Mouse (Mus musculus) mature B cell (primary cell): ENCODE measurements around the gene Retreg3.

Source experiments
- in situ Hi-C: fragments of 300-500 bp; cut with MboI; formaldehyde crosslinking; loops from 2 replicates; pipeline ENCODE4 v1.14.3; 2019

The Retreg3 gene

GRCm38 (mm10) chr11:101078121-101078520, 41.6 kb downstream of the Retreg3 start, which contains the start of gene Hsd17b1:
Hsd17b1 (plus strand) TSS chr11:101078411.
- in situ Hi-C loops = no loop called here

GRCm38 (mm10) chr11:101071810-101072428, 47.8 kb downstream of the Retreg3 start:
- in situ Hi-C loops = no loop called here

- in situ Hi-C loops = no loop called here
These were observed 48.7 kb downstream of the Retreg3 start for GRCm38 (mm10) chr11:101070987-101071386.

DNA sequence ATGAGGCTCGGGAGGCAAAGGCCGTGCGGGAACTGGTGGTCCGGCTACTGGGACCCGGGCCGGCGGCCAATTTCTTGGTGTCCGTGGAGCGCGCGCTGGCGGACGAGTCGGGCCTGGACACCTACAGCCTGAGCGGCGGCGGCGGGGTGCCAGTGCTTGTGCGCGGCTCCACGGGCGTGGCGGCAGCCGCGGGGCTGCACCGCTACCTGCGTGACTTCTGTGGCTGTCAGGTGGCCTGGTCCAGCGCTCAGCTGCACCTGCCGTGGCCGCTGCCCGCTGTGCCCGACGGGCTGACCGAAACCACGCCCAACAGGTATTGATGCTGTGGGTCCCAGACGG, 49.5 kb downstream of the Retreg3 start:
- in situ Hi-C loops = no loop called here

DNA sequence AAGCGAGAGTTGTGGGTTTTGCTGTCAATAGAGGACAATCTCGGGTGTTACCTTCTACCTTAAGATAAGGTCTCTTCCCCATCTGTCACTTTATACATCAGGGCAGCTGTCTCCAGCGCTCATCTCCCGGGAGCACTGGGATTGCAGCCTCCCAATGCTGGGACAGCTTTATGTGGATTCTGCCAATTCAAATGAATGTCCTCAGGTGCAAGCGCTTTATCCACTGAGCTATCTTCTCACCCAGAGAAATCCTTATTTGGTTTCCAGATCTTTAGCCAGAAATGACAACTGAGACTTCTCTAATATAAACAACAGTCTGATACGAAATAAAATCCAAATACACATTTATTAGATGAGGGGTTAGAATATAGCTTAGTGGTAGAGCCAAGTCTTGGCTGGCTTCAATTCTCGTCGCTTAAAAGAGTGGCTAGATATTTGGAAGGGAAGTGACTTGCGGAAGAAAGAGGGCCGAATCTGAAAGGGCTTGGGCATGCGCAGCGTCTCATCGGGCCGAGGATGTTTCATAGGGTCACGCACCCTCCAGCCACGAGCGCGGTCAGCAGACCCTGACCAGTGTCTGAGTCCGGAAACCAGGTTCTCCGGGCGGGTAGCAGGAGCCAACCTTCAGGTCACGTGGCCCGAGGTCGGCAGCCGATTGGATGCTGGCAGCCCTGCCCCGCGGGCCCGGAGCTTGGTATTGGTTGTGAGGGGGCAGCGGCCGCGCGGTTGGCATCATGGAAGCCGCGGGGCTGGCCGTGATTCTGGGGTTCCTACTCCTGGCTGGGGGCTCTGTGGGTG, 50.1 kb downstream of the Retreg3 start, which contains the start of gene Naglu:
Gene Naglu (plus strand): TSS at position 622 of the 798 bp plus-strand sequence.
- in situ Hi-C loops = loop anchor here (5.0 kb wide), 1 partner anchor 87 kb away; no protein-coding TSS in a partner anchor

DNA sequence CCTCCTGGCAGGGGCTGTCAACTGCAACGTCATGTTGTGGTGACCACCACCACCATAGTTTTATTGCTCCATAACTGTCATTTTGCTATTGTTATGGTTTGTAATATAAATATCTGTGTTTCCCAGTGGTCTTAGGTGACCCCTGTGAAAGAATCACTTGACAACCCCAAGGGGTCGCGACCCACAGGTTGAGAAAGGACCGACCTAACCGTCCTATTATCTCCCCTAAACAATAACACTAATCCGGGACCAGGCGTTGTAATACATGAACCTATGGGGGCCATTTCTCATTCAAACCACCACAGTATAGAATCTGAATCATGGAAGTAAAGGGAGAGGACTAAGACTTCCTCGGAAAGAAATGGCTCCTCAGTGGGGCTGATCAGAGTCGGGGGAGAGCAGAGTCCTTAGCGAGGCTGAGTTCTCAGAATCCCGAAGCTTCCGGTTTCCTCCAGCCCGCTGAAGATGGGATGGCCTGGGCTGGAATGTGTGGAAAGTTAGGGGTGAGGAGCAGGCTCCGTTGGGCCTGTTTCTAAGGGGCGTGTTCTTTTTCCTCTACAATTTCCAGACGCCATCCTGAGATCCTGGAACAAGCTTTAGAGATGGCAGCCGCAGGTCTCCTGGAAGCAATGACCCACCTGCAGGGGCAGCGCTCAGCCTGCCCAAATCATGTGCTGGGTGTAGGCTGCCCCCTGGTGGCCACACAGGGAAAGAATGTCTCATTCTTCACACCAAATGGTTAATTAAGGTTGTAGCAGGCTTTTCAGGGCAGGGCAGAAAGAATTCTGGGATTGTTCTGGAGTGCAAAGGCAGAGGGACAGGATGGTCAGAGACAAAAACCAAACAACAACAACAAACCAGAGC, 52.9 kb downstream of the Retreg3 start:
- in situ Hi-C loops = loop anchor here (5.0 kb wide), 1 partner anchor 84 kb away; no protein-coding TSS in a partner anchor

GRCm38 (mm10) chr11:101065002-101065401, 54.7 kb downstream of the Retreg3 start:
- in situ Hi-C loops = loop anchor here (5.0 kb wide), 1 partner anchor 83 kb away; no protein-coding TSS in a partner anchor

DNA sequence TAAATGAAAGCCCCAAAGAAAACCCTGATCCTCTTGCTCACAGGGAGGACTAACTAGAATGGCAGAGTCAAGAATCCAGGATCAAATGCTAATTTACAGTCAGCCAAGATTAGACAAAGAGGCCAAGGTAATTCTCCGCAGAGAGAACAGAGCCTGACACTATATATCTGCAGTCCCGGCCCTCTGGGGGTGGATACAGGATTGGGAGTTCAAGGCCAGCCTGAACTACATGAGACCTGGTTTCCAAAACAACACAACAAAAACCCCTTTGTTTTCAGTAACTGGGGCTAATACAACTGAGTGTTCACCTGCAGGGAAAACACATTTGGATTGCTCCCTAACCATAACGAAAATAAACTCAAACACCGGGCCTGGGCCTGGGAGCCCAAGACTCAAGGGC, 55.2 kb downstream of the Retreg3 start:
- in situ Hi-C loops = no loop called here

- in situ Hi-C loops = no loop called here
These were observed 55.9 kb downstream of the Retreg3 start for GRCm38 (mm10) chr11:101063676-101064327.

GRCm38 (mm10) chr11:101062971-101063675, 56.6 kb downstream of the Retreg3 start:
- in situ Hi-C loops = no loop called here

- in situ Hi-C loops = no loop called here
These were observed 57.4 kb downstream of the Retreg3 start for GRCm38 (mm10) chr11:101062165-101062884.

DNA sequence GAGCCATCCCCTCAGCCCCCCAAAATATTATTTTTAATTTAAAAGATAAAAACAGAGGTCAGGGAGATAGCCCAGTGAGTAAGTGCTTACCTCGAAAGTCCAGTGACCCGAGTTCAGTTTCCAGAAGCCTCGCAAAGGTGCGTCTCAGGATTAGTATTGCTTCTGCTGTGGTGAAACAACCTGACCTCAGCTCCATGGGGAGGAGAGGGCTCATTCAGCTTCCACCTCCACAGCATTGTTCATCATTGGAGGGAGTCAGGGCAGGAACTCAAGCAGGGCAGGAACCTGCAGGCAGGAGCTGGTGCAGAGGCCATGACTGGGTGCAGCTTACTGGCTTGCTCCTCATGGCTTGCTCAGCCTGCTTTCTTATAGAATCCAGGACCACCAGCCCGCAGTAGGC, 58.6 kb downstream of the Retreg3 start:
- in situ Hi-C loops = no loop called here

GRCm38 (mm10) chr11:101060126-101060525, 59.6 kb downstream of the Retreg3 start:
- in situ Hi-C loops = no loop called here

DNA sequence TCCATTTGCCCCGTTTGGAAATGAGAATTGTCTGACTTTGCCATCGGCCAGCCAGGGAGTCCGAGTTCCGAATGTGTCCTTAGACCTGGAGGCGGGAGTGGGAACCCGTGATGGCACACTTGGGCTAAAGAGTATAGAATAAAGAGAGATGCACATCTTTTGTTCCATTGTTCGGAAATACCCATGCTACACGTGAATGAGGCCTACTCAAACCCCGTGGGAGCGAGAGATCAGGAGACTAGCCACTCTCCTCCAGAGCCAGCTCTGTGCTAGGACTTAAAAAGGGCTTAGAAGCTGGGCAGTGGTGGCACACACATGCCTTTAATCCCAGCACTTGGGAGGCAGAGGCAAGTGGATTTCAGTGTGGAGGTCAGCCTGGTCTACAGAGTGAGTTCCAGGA, 60.2 kb downstream of the Retreg3 start:
- in situ Hi-C loops = no loop called here

GRCm38 (mm10) chr11:101058726-101059125, 61.0 kb downstream of the Retreg3 start:
- in situ Hi-C loops = no loop called here

DNA sequence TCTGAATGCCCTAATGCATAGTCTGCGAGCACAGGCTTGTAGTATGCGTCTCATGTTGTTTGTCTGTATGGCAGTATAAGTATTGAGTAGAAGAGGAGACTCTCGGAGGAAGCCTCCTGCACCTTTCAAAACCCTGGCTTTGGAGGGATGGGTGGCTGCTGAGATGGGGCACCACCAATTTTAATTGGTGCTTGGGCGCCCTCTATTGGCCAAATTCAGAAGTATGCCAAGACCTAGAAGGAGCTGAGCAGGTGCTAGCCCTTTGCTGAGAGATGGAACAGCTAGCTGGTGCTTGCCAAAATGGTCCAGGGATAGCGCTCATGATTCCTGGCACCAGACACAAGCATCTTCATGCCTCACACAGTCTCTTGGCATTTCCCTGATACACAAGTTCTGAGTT, 61.8 kb downstream of the Retreg3 start:
- in situ Hi-C loops = no loop called here

DNA sequence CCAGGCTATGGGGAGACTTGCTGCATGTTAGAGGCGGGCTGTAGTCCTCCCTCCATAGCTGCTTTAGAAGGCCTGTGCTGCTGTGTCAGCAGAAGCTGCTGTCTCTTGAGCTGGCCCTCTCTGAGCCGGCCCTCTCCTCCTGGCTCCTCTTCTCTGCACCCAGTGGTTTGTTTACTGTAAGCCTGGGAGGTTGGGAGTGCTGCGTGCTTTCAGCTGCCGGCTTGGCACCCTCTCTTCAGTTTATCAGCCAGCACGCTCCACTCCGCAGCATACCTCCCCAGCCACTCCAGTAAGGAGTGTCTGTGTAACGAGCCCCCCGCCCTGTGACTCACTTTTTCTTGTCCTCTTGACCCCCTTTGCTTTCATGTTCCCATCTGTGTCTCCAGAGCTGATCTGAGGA, 62.8 kb downstream of the Retreg3 start:
- in situ Hi-C loops = no loop called here

GRCm38 (mm10) chr11:101055418-101055817, 64.3 kb downstream of the Retreg3 start:
- in situ Hi-C loops = no loop called here

DNA sequence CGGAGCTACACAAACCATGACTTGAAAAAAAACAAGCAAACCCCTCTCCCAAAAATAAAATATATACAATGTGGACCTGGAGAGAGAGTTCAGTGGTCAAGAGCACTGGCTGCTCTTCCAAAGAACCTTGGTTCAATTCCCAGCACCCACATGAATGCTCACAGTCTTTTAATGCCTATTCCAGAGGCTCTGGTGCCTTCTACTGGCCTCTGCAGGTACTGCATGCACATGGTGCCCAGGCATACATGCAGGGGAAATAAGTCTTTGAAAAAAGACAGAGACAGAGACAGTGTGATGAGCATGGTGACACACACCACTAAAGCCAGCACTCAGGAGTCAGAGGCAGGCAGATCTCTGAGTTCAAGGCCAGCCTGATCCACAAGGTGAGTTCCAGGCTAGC, 65.7 kb downstream of the Retreg3 start:
- in situ Hi-C loops = no loop called here

GRCm38 (mm10) chr11:101052751-101053473, 66.8 kb downstream of the Retreg3 start:
- in situ Hi-C loops = no loop called here
